Mouse (Mus musculus) lung, embryonic 14.5 days (tissue): ENCODE data around the gene Zbtb4. TPM values are rescaled to one million over a fixed set of nuclear protein-coding genes. Genes with fewer than 3 reads are reported as not detected.

ENCODE experiments used
- ATAC-seq: fragments of 200-750 bp; cut with Nextera tagmentation; 2 replicates; pipeline ENCODE4 v1.8.0; 2017; ENCODE audit warnings: mild to moderate bottlenecking, moderate TSS enrichment, moderate library complexity; ENCODE audit not compliant: insufficient read depth
- DNase-seq: peaks from one replicate; pipeline ENCODE4 v3.0.0-alpha.2; 2015
- H3K27ac ChIP-seq: fragments of 300-500 bp; sonication (generic); 2 replicates; pipeline ENCODE4 v1.5.1; 2014; ENCODE audit warnings: low read depth, mild to moderate bottlenecking, moderate library complexity
- H3K27me3 ChIP-seq: fragments of 300-500 bp; sonication (generic); 2 replicates; pipeline ENCODE4 v1.6.1; 2014; ENCODE audit warnings: low read length, control low read depth; ENCODE audit not compliant: insufficient read depth
- H3K36me3 ChIP-seq: fragments of 300-500 bp; sonication (generic); 2 replicates; pipeline ENCODE4 v1.6.1; 2014; ENCODE audit warnings: control low read depth; ENCODE audit not compliant: insufficient read depth
- H3K4me1 ChIP-seq: fragments of 300-500 bp; sonication (generic); 2 replicates; pipeline ENCODE4 v1.6.1; 2014; ENCODE audit warnings: antibody characterized with exemption, control low read depth; ENCODE audit not compliant: insufficient read depth
- H3K4me2 ChIP-seq: fragments of 300-500 bp; sonication (generic); 2 replicates; pipeline ENCODE4 v1.6.1; 2014; ENCODE audit warnings: mild to moderate bottlenecking
- H3K4me3 ChIP-seq: fragments of 300-500 bp; sonication (generic); 2 replicates; pipeline ENCODE4 v1.5.1; 2014; ENCODE audit warnings: low read depth, low read length
- H3K9ac ChIP-seq: fragments of 300-500 bp; sonication (generic); 2 replicates; pipeline ENCODE4 v1.6.1; 2014
- H3K9me3 ChIP-seq: fragments of 300-500 bp; sonication (generic); 2 replicates; pipeline ENCODE4 v1.6.1; 2016; ENCODE audit warnings: low read depth, low read length, control low read depth
- CTCF ChIP-seq: IDR thresholded peaks from 2 replicates; pipeline ENCODE4 v1.5.1; 2016; ENCODE audit warnings: antibody characterized with exemption, low read depth
- WGBS: fragments of 180-500 bp; shearing (Covaris S2); extraction: QIAGEN DNeasy Blood & Tissue Kit; methylation state at CpG from one replicate; pipeline ENCODE4 v1.1.7; 2014; 5-methylcytosine and 5-hydroxymethylcytosine counted together
- polyA plus RNA-seq: library from polyadenylated mRNA; unstranded; fragments of >200 nt; fragmentation: Nextera tagmentation; extraction: Ambion mirVana; gene quantifications from 2 replicates; pipeline ENCODE4 v1.2.1, GENCODE M21; 2014

Gene Zbtb4
- polyA plus RNA-seq = 2.5 TPM in 2 replicates

GRCm38 (mm10) chr11:69765221-69766125 is at the start of gene Zbtb4:
Zbtb4 (plus strand) TSS chr11:69765912.
- H3K4me3 ChIP-seq = peak within 1 kb of the TSS; percentile 86
- peaks cover 12% of the 10 kb centered on the region for H3K4me1 ChIP-seq
- TF ChIP-seq CTCF = no peak
- 17% methylated on average over 45 of the region's 55 CpGs for WGBS
- H3K36me3 ChIP-seq = no peaks in the 10 kb centered on the region
- no peaks in the 10 kb centered on the region for H3K27me3 ChIP-seq
- H3K27ac ChIP-seq = peak within 1 kb of the TSS; percentile 92
- H3K9me3 ChIP-seq = no peaks in the 10 kb centered on the region
- DNase-seq (peak; percentile 57), ATAC-seq (peak; percentile 69)
- peak within 1 kb of the TSS; percentile 94 for H3K9ac ChIP-seq
- H3K4me2 ChIP-seq = peak within 1 kb of the TSS; percentile 82

- H3K27ac ChIP-seq = no peak overlapping the region
- WGBS = 10% methylated on average over 5 of the region's 5 CpGs
- TF ChIP-seq CTCF = no peak
- peak; percentile 18 for DNase-seq
- no peak overlapping the region for H3K4me3 ChIP-seq
- H3K4me2 ChIP-seq = no peak overlapping the region
- no peaks in the 10 kb centered on the region for H3K27me3 ChIP-seq
- H3K9me3 ChIP-seq = no peaks in the 10 kb centered on the region
- no peaks in the 10 kb centered on the region for H3K36me3 ChIP-seq
- ATAC-seq = no peak
- H3K4me1 ChIP-seq = 0 out of 2 replicates have a peak, but pooled peaks cover 3% of the 10 kb centered on the region
- no peak overlapping the region for H3K9ac ChIP-seq
These were observed 49.8 kb upstream of the Zbtb4 start for GRCm38 (mm10) chr11:69715929-69716328.

- H3K4me1 ChIP-seq = 0 out of 2 replicates have a peak, but pooled peaks cover 3% of the 10 kb centered on the region
- ATAC-seq = no peak
- TF ChIP-seq CTCF = no peak
- H3K9me3 ChIP-seq = no peaks in the 10 kb centered on the region
- H3K9ac ChIP-seq = no peak overlapping the region
- no peaks in the 10 kb centered on the region for H3K27me3 ChIP-seq
- 64% methylated on average over 4 of the region's 4 CpGs for WGBS
- DNase-seq = no peak
- H3K4me2 ChIP-seq = no peak overlapping the region
- H3K27ac ChIP-seq = no peak overlapping the region
- no peaks in the 10 kb centered on the region for H3K36me3 ChIP-seq
- H3K4me3 ChIP-seq = no peak overlapping the region
These were observed 48.8 kb upstream of the Zbtb4 start for GRCm38 (mm10) chr11:69716953-69717352.

- no peaks in the 10 kb centered on the region for H3K27me3 ChIP-seq
- peak overlapping the region; percentile 18; the same call in 1 of the 2 replicates for H3K4me2 ChIP-seq
- WGBS = 29% methylated on average over 15 of the region's 15 CpGs
- H3K9me3 ChIP-seq = no peaks in the 10 kb centered on the region
- no peak overlapping the region for H3K27ac ChIP-seq
- TF ChIP-seq CTCF = no peak
- H3K4me3 ChIP-seq = no peak overlapping the region
- H3K9ac ChIP-seq = no peak overlapping the region; the same call in 1 of the 2 replicates
- H3K36me3 ChIP-seq = no peaks in the 10 kb centered on the region
- no peak for DNase-seq
- no peak for ATAC-seq
- 0 out of 2 replicates have a peak, but pooled peaks cover 3% of the 10 kb centered on the region for H3K4me1 ChIP-seq
These were observed 47.1 kb upstream of the Zbtb4 start for GRCm38 (mm10) chr11:69718661-69719060.

- Histone ChIP-seq H3K36me3 (no peaks in the 10 kb centered on the region), H3K4me3 (no peak overlapping the region), H3K4me2 (no peak overlapping the region), H3K27ac (no peak overlapping the region), H3K9me3 (no peaks in the 10 kb centered on the region), H3K4me1 (0 out of 2 replicates have a peak, but pooled peaks cover 3% of the 10 kb centered on the region), H3K27me3 (no peaks in the 10 kb centered on the region), H3K9ac (no peak overlapping the region)
- TF ChIP-seq CTCF = no peak
- WGBS = 64% methylated on average over 6 of the region's 6 CpGs
- no peak for ATAC-seq
- no peak for DNase-seq
These were observed 46.3 kb upstream of the Zbtb4 start for GRCm38 (mm10) chr11:69719423-69719822.

GRCm38 (mm10) chr11:69720852-69721251 is 44.9 kb upstream of the Zbtb4 start:
- no peaks in the 10 kb centered on the region for H3K27me3 ChIP-seq
- no peak overlapping the region for H3K4me3 ChIP-seq
- no peak overlapping the region for H3K9ac ChIP-seq
- no peak overlapping the region for H3K4me2 ChIP-seq
- 51% methylated on average over 6 of the region's 6 CpGs for WGBS
- ATAC-seq (no peak), DNase-seq (no peak)
- no peaks in the 10 kb centered on the region for H3K9me3 ChIP-seq
- TF ChIP-seq CTCF = no peak
- H3K27ac ChIP-seq = peak overlapping the region; percentile 52; the same call in 1 of the 2 replicates
- 0 out of 2 replicates have a peak, but pooled peaks cover 3% of the 10 kb centered on the region for H3K4me1 ChIP-seq
- H3K36me3 ChIP-seq = no peaks in the 10 kb centered on the region

GRCm38 (mm10) chr11:69723074-69723473 is 42.6 kb upstream of the Zbtb4 start:
- Histone ChIP-seq H3K9ac (no peak overlapping the region), H3K27ac (no peak overlapping the region), H3K27me3 (no peaks in the 10 kb centered on the region), H3K36me3 (no peaks in the 10 kb centered on the region), H3K9me3 (no peaks in the 10 kb centered on the region), H3K4me1 (no peaks in the 10 kb centered on the region), H3K4me3 (no peak overlapping the region), H3K4me2 (no peak overlapping the region)
- 33% methylated on average over 2 of the region's 2 CpGs for WGBS
- no peak for TF ChIP-seq CTCF
- DNase-seq = no peak
- ATAC-seq = no peak
